ENCODE assay signal across 8 mouse cellular contexts in genomic region chr6:86806455-86807086, GRCm38 (mm10). TPM values are rescaled to one million over a fixed set of nuclear protein-coding genes. Genes with fewer than 3 reads are reported as not detected.
A peak's percentile ranks its signal among the peaks of the same experiment; 100 is the strongest.
DNase-seq lines count a peak whose midpoint lies in the region; ATAC-seq and TF ChIP-seq lines count a peak whose summit lies in the region.
"Had no signal": no experiment of that assay in that cellular context is flagged by ENCODE, and none has a peak within 500 bp of the region (broad histone marks: within the 10 kb centered on the region; RNA-seq: fewer than 3 reads in every experiment).

No protein-coding gene starts in this region.

- H3K4me3 ChIP-seq in cerebellum, adult 2 months (replicated peaks; ENCODE audit: insufficient read depth, low read depth, low read length), result no peak overlapping the region
- H3K4me3 ChIP-seq: liver, embryonic 15.5 days had no signal

- TF ChIP-seq POLR2A in cerebellum, adult 2 months (IDR thresholded peaks at IDR 0.05; ENCODE audit: borderline replicate concordance, insufficient read depth, low read length), result no peak

- peak; percentile 97 for TF ChIP-seq CTCF in cerebellum, adult 2 months (IDR thresholded peaks at IDR 0.05; ENCODE audit: borderline replicate concordance, insufficient read depth, low read depth, low read length)

- ATAC-seq in inflammation-experienced regulatory T-cells, adult 6 months, result peak; percentile 70
- peak; percentile 95 for ATAC-seq in megakaryocyte progenitor cell, adult 5-6 weeks (replicated peaks; ENCODE audit: poor library complexity)

- peak; percentile 79 for DNase-seq in R1 (ENCODE audit: low read depth, low spot score)
- DNase-seq in cerebellum, adult 2 months, result peak; percentile 77 to 84
- DNase-seq in frontal cortex, postnatal 36 days (ENCODE audit: low spot score in 2 of 2), result peak; percentile 74 to 87
- peak; percentile 77 to 82 for DNase-seq in left cerebral cortex, adult 18-20 months (ENCODE audit: low spot score in 2 of 2)
- DNase-seq in skeletal muscle tissue, adult 2 months (ENCODE audit: low read depth, low spot score), result peak; percentile 50

- WGBS in cerebellum, adult 2 months, result under 1% methylated on average over 5 of the region's 5 CpGs

- H3K4me1 ChIP-seq in cerebellum, adult 2 months (ENCODE audit: control insufficient read depth, insufficient read depth, low read length), result no peaks in the 10 kb centered on the region
- H3K4me1 ChIP-seq: liver, embryonic 15.5 days had no signal

- H3K27me3 ChIP-seq in cerebellum, adult 2 months (ENCODE audit: control insufficient read depth, insufficient read depth, low read length), result no peaks in the 10 kb centered on the region
- H3K27me3 ChIP-seq: liver, embryonic 15.5 days had no signal

- no peak overlapping the region for H3K27ac ChIP-seq in cerebellum, adult 2 months (ENCODE audit: insufficient read depth, low read length)
- H3K27ac ChIP-seq: liver, embryonic 15.5 days had no signal

RNA-seq across cellular contexts. Expression of gene Anxa4, which starts 13.2 kb away (rescaled TPM):
- 7.3 and 8.1 TPM in 2 replicates for polyA plus RNA-seq in cerebellum, adult 2 months (2012; rRNA removed)
- 10 to 100 TPM; 15.8 to 42.3 (median 20.4) TPM for polyA plus RNA-seq in inflammation-experienced regulatory T-cells, adult 6 months (2017; shearing (Covaris generic))
- total RNA-seq in left cerebral cortex, adult 18-20 months (2021), result 10 to 100 TPM in 1 of 2 experiments, 1 to 10 TPM in 1; 9.6 to 10.2 TPM
- 14.6 and 18.4 TPM in 2 replicates for total RNA-seq in megakaryocyte progenitor cell, adult 5-6 weeks (2015)
- total RNA-seq in megakaryocyte progenitor cell, adult 5-6 weeks (2017), result 15.3 and 21.2 TPM in 2 replicates

RNA-seq across cellular contexts. Expression of gene Aak1, which starts 42.7 kb away (rescaled TPM):
- polyA plus RNA-seq in cerebellum, adult 2 months (2012; rRNA removed), result 152 and 165 TPM in 2 replicates
- 10 to 100 TPM; 23.9 to 27.8 (median 24.9) TPM for polyA plus RNA-seq in inflammation-experienced regulatory T-cells, adult 6 months (2017; shearing (Covaris generic))
- 100 to 1,000 TPM; 406 to 417 TPM for total RNA-seq in left cerebral cortex, adult 18-20 months (2021)
- total RNA-seq in megakaryocyte progenitor cell, adult 5-6 weeks (2015), result 30.1 and 30.6 TPM in 2 replicates
- 6.0 and 11.0 TPM in 2 replicates for total RNA-seq in megakaryocyte progenitor cell, adult 5-6 weeks (2017)

Comparison
In these comparisons a context has a peak if more than half of its experiments do, and no peak if none do; other contexts are left out.
1. RNA of gene Aak1, which starts 42.7 kb away (total RNA-seq): 406 to 417 TPM in left cerebral cortex, adult 18-20 months; 6.0 to 30.6 TPM in megakaryocyte progenitor cell, adult 5-6 weeks; every median in the first group is over 10 times any median in the second.
2. Peak in every context shown above with its lines, with median percentiles within 50 percentile points of each other: DNase-seq.